Mouse (Mus musculus): ENCODE data around the gene Osbpl2.

- no peak for TF ChIP-seq TAL1 (IDR thresholded peaks at IDR 0.05; ENCODE audit: low read length)
- no peak for TF ChIP-seq GATA1 (IDR thresholded peaks at IDR 0.05; ENCODE audit: low read length)
Measured at GRCm38 (mm10) chr2:180103151-180103977, 15.7 kb upstream of the Osbpl2 start.
